13 mouse cellular contexts compared by ENCODE assay signal in genomic region chr13:45108851-45109390, GRCm38 (mm10). TPM values are rescaled to one million over a fixed set of nuclear protein-coding genes. Genes with fewer than 3 reads are reported as not detected.
DNase-seq lines count a peak whose midpoint lies in the region; ATAC-seq and TF ChIP-seq lines count a peak whose summit lies in the region.
"Had no signal": no experiment of that assay in that cellular context is flagged by ENCODE, and none has a peak within 500 bp of the region (broad histone marks: within the 10 kb centered on the region; RNA-seq: fewer than 3 reads in every experiment).

No protein-coding gene starts in this region.

- no peak for ATAC-seq in neural tube, embryonic 15.5 days (ENCODE audit: low FRiP score)

- TF ChIP-seq CTCF in gastrocnemius, adult 2 months (IDR thresholded peaks at IDR 0.05): no peak
- TF ChIP-seq CTCF in spleen, adult 2 months (IDR thresholded peaks at IDR 0.05; ENCODE audit: extremely low read depth, insufficient read depth, insufficient read length, insufficient replicate concordance): no peak

- DNase-seq in gastrocnemius, postnatal 25 days: peak; percentile 13
- DNase-seq in gastrocnemius, adult 2 months: no peak
- peak; percentile 40 to 51 for DNase-seq in spleen, adult 2 months (ENCODE audit: low read depth in 1 of 2, low spot score in 2 of 2)
- no peak for DNase-seq in spleen, postnatal 14 days (ENCODE audit: low spot score in 2 of 2)
- DNase-seq in lung, postnatal 36 days: peak; percentile 75
- DNase-seq in telencephalon, adult 2 months (ENCODE audit: low read depth, low spot score): peak; percentile 66
- DNase-seq in kidney, adult 11 months: no peak
- DNase-seq: gastrocnemius, postnatal 10 days had no signal

- TF ChIP-seq POLR2A in spleen, adult 2 months (IDR thresholded peaks at IDR 0.05; ENCODE audit: low read depth, low read length): no peak

- H3K27me3 ChIP-seq in spleen, adult 2 months (ENCODE audit: control insufficient read depth, insufficient read depth, low read length): no peaks in the 10 kb centered on the region
- no peaks in the 10 kb centered on the region; the same call in 1 of the 2 replicates for H3K27me3 ChIP-seq in neural tube, embryonic 15.5 days (replicated peaks)
- H3K27me3 ChIP-seq: neural tube, embryonic 13.5 days had no signal

- WGBS in spleen, adult 2 months: 9% methylated on average over 7 of the region's 7 CpGs
- WGBS in neural tube, embryonic 15.5 days: 52% methylated on average over 7 of the region's 7 CpGs

- H3K9ac ChIP-seq in neural tube, embryonic 15.5 days (replicated peaks): no peak overlapping the region
- H3K9ac ChIP-seq: limb, embryonic 12.5 days; neural tube, embryonic 13.5 days had no signal

- H3K27ac ChIP-seq in gastrocnemius, adult 2 months: no peak overlapping the region
- no peak overlapping the region for H3K27ac ChIP-seq in spleen, adult 2 months (ENCODE audit: insufficient read depth, low read length)
- no peak overlapping the region for H3K27ac ChIP-seq in neural tube, embryonic 15.5 days (replicated peaks)
- H3K27ac ChIP-seq: limb, embryonic 12.5 days; neural tube, embryonic 13.5 days had no signal

- no peaks in the 10 kb centered on the region for H3K36me3 ChIP-seq in spleen, adult 2 months (ENCODE audit: control insufficient read depth, insufficient read depth, low read length)
- H3K36me3 ChIP-seq in neural tube, embryonic 15.5 days: no peaks in the 10 kb centered on the region
- H3K36me3 ChIP-seq: limb, embryonic 12.5 days; neural tube, embryonic 13.5 days had no signal

- peaks cover 4% of the 10 kb centered on the region; the same call in 1 of the 2 replicates for H3K4me1 ChIP-seq in spleen, adult 2 months (ENCODE audit: control insufficient read depth, insufficient read depth, insufficient read length)
- no peaks in the 10 kb centered on the region for H3K4me1 ChIP-seq in neural tube, embryonic 15.5 days
- H3K4me1 ChIP-seq: neural tube, embryonic 13.5 days had no signal

- intact Hi-C loops in gastrocnemius, adult 2 months (cut with DNase I): no loop called here

- H3K4me2 ChIP-seq in neural tube, embryonic 15.5 days: no peak overlapping the region
- H3K4me2 ChIP-seq: limb, embryonic 12.5 days; neural tube, embryonic 13.5 days had no signal

- no peak overlapping the region for H3K4me3 ChIP-seq in gastrocnemius, adult 2 months
- H3K4me3 ChIP-seq in spleen, adult 2 months (ENCODE audit: extremely low read depth, insufficient read depth, insufficient read length): no peak overlapping the region
- H3K4me3 ChIP-seq in neural tube, embryonic 15.5 days (replicated peaks): no peak overlapping the region
- H3K4me3 ChIP-seq: erythroblast, embryonic 14.5 days; limb, embryonic 12.5 days; neural tube, embryonic 13.5 days had no signal

- no peaks in the 10 kb centered on the region for H3K9me3 ChIP-seq in neural tube, embryonic 15.5 days (replicated peaks)
- H3K9me3 ChIP-seq: limb, embryonic 12.5 days; neural tube, embryonic 13.5 days had no signal

RNA-seq across cellular contexts. Expression of gene Gm9817, which starts 30.4 kb away (rescaled TPM):
- total RNA-seq in gastrocnemius, postnatal 25 days (2021): under 1 TPM; 0.13 to 0.16 TPM
- under 1 TPM; 0.08 to 0.18 TPM for total RNA-seq in gastrocnemius, adult 2 months (2021)
- 0.04 TPM in 1 of 2 replicates, not detected in the other for polyA plus RNA-seq in spleen, adult 2 months (2012; rRNA removed)
- not detected in 2 replicates for polyA plus RNA-seq in neural tube, embryonic 15.5 days (2015; fragmentation: Nextera tagmentation; extraction: Ambion mirVana)
- polyA plus RNA-seq: erythroblast, embryonic 14.5 days; intestine, embryonic 14.5 days; limb, embryonic 12.5 days; neural tube, embryonic 13.5 days had no signal

Comparison
In these comparisons a context has a peak if more than half of its experiments do, and no peak if none do; other contexts are left out.
1. DNase-seq: peak in gastrocnemius, postnatal 25 days (single experiment), spleen, adult 2 months (2 of 2), lung, postnatal 36 days (single experiment) and telencephalon, adult 2 months (single experiment); none in gastrocnemius, adult 2 months (single experiment), spleen, postnatal 14 days (0 of 2) and kidney, adult 11 months (single experiment).